Mouse (Mus musculus) kidney, adult 2 months (tissue): ENCODE measurements around the gene Degs1.

Experiments used
- CTCF ChIP-seq: fragments of 200-500 bp; conservative IDR thresholded peaks from 2 replicates; pipeline ENCODE4 v1.5.1; 2011; ENCODE audit warnings: low read depth, mild to moderate bottlenecking, control low read depth, low read length, moderate library complexity, mixed read lengths; ENCODE audit not compliant: insufficient read depth, insufficient read length
- POLR2A ChIP-seq: fragments of 200-500 bp; IDR thresholded peaks from one replicate; pipeline ENCODE4 v1.6.1; 2011; ENCODE audit warnings: low read depth, low read length, control low read depth

GRCm38 (mm10) chr1:182252534-182253171 lies 30.0 kb downstream of the Degs1 start:
- no peak for TF ChIP-seq CTCF
- TF ChIP-seq POLR2A = no peak
